Mouse (Mus musculus) liver, postnatal 0 days (tissue): ENCODE data around the gene Mb. TPM values are rescaled to one million over a fixed set of nuclear protein-coding genes. Genes with fewer than 3 reads are reported as not detected.

Experiments used
- ATAC-seq: fragments of 200-750 bp; cut with Nextera tagmentation; 2 replicates; pipeline ENCODE4 v1.8.0; 2017; ENCODE audit warnings: mild to moderate bottlenecking, moderate library complexity
- DNase-seq: peaks from one replicate; pipeline ENCODE4 v3.0.0-alpha.2; 2016
- H3K27ac ChIP-seq: fragments of 300-500 bp; sonication (generic); 2 replicates; pipeline ENCODE4 v1.5.1; 2014; ENCODE audit warnings: antibody characterized with exemption, moderate library complexity, mild to moderate bottlenecking, low read depth
- H3K27me3 ChIP-seq: fragments of 300-500 bp; sonication (generic); 2 replicates; pipeline ENCODE4 v1.6.1; 2014; ENCODE audit warnings: low read length, control low read depth, mixed read lengths; ENCODE audit not compliant: insufficient read depth
- H3K36me3 ChIP-seq: fragments of 300-500 bp; sonication (generic); replicated peaks from 2 replicates; pipeline ENCODE4 v1.6.1; 2014; ENCODE audit warnings: mild to moderate bottlenecking, control low read depth, low read length, moderate library complexity, mixed read lengths; ENCODE audit not compliant: insufficient read depth
- H3K4me1 ChIP-seq: fragments of 300-500 bp; sonication (generic); 2 replicates; pipeline ENCODE4 v1.6.1; 2014; ENCODE audit warnings: antibody characterized with exemption, mild to moderate bottlenecking, control low read depth; ENCODE audit not compliant: insufficient read depth
- H3K4me2 ChIP-seq: fragments of 300-500 bp; sonication (generic); 2 replicates; pipeline ENCODE4 v1.6.1; 2014; ENCODE audit warnings: low read depth, mild to moderate bottlenecking, low read length, moderate library complexity, mixed read lengths
- H3K4me3 ChIP-seq: fragments of 300-500 bp; sonication (generic); 2 replicates; pipeline ENCODE4 v1.5.1; 2014; ENCODE audit warnings: low read depth, low read length
- H3K9ac ChIP-seq: fragments of 300-500 bp; sonication (generic); replicated peaks from 2 replicates; pipeline ENCODE4 v1.6.1; 2014; ENCODE audit warnings: mild to moderate bottlenecking, moderate library complexity
- H3K9me3 ChIP-seq: fragments of 300-500 bp; sonication (generic); 2 replicates; pipeline ENCODE4 v1.6.1; 2016; ENCODE audit warnings: mild to moderate bottlenecking, control low read depth, low read length, mixed read lengths
- CTCF ChIP-seq: sonication (generic); IDR thresholded peaks from 2 replicates; pipeline ENCODE4 v1.5.1; 2016; ENCODE audit warnings: antibody characterized with exemption, low read depth
- EP300 ChIP-seq: IDR thresholded peaks from 2 replicates; pipeline ENCODE4 v1.6.1; 2016; ENCODE audit warnings: antibody characterized with exemption, low read depth, mild to moderate bottlenecking
- WGBS: fragments of 180-500 bp; shearing (Covaris S2); extraction: QIAGEN DNeasy Blood & Tissue Kit; methylation state at CpG from one replicate; pipeline ENCODE4 v1.1.7; 2014; ENCODE audit not compliant: insufficient replicate concordance; 5-methylcytosine and 5-hydroxymethylcytosine counted together
- polyA plus RNA-seq: library from polyadenylated mRNA; unstranded; fragments of >200 nt; fragmentation: Nextera tagmentation; extraction: Ambion mirVana; gene quantifications from 2 replicates; pipeline ENCODE4 v1.2.1, GENCODE M21; 2015

Mb gene
- polyA plus RNA-seq, 1 experiment from 2014 or later, result 0.15 TPM

DNA sequence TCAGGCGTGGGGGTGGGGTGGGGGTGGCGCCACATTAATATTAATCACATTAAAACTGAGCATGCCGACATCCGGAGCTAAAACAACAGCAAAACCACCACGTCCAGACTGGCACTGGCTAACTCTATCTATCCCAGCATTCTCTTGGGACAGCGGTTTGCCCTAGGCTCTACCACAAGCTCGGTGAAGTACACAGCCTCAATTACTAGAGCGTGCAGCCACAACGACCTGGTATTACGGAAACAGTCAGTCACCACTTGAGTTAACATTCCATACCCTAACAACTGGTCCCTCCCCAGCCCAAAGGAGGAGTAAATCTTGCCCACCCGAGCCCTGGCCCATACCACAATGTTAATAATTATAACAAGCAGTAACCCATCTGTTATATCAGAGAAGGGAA lies 38.8 kb upstream of the Mb start:
- no peak for ATAC-seq
- TF ChIP-seq EP300 (no peak), CTCF (no peak)
- Histone ChIP-seq H3K4me1 (no peaks in the 10 kb centered on the region), H3K9me3 (no peaks in the 10 kb centered on the region), H3K4me3 (no peak overlapping the region), H3K4me2 (no peak overlapping the region), H3K27me3 (no peaks in the 10 kb centered on the region), H3K27ac (no peak overlapping the region), H3K36me3 (0 out of 2 replicates have a peak, but pooled peaks cover 12% of the 10 kb centered on the region), H3K9ac (no peak overlapping the region)
- WGBS, result 73% methylated on average over 11 of the region's 11 CpGs
- DNase-seq, result no peak

DNA sequence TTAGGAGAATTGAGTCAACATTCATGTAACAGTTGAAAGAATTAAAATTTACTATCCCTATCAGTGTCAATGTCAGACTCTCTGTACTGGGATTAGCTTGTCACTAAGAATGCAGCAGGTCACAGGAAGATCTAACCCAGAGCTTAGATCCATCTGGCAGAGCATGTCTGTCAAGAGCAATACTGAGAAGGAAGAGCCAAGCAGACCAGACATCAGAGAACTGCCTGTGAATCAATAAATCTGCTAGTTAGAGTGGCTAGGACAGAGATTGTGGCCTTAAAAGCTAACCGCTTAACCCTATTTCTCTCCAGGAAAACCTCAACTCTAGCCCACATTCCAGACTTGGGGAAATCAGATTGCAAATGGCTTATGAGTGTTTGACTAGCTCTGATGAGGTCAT lies 36.0 kb upstream of the Mb start:
- DNase-seq, result no peak

GRCm38 (mm10) chr15:77085818-77086217 lies 35.3 kb upstream of the Mb start:
- Histone ChIP-seq H3K9ac (no peak overlapping the region), H3K4me3 (no peak overlapping the region), H3K27ac (no peak overlapping the region), H3K36me3 (peaks cover 19% of the 10 kb centered on the region), H3K4me2 (no peak overlapping the region), H3K9me3 (no peaks in the 10 kb centered on the region), H3K4me1 (no peaks in the 10 kb centered on the region), H3K27me3 (no peaks in the 10 kb centered on the region)
- no peak for ATAC-seq
- 77% methylated on average over 7 of the region's 7 CpGs for WGBS
- DNase-seq, result no peak
- TF ChIP-seq EP300 (no peak), CTCF (no peak)

More for the DNA sequence above, 36.0 kb upstream of the Mb start:
- H3K9me3 ChIP-seq, result no peaks in the 10 kb centered on the region
- H3K4me2 ChIP-seq, result no peak overlapping the region
- H3K27ac ChIP-seq, result no peak overlapping the region
- H3K4me1 ChIP-seq, result no peaks in the 10 kb centered on the region
- H3K4me3 ChIP-seq, result no peak overlapping the region
- no peaks in the 10 kb centered on the region for H3K27me3 ChIP-seq
- no peak for TF ChIP-seq EP300
- TF ChIP-seq CTCF, result no peak
- no peak for ATAC-seq
- WGBS, result 94% methylated on average over 1 of the region's 1 CpGs
- no peak overlapping the region for H3K9ac ChIP-seq
- H3K36me3 ChIP-seq, result peaks cover 15% of the 10 kb centered on the region

- WGBS, result 86% methylated on average over 5 of the region's 5 CpGs
- Histone ChIP-seq H3K36me3 (peaks cover 19% of the 10 kb centered on the region), H3K4me2 (no peak overlapping the region), H3K9me3 (no peaks in the 10 kb centered on the region), H3K9ac (no peak overlapping the region), H3K27ac (no peak overlapping the region), H3K4me3 (no peak overlapping the region), H3K27me3 (no peaks in the 10 kb centered on the region), H3K4me1 (no peaks in the 10 kb centered on the region; the same call in 1 of the 2 replicates)
- ATAC-seq (no peak), DNase-seq (no peak)
- TF ChIP-seq CTCF (no peak), EP300 (no peak)
Observed at GRCm38 (mm10) chr15:77081454-77081853, 31.0 kb upstream of the Mb start.

GRCm38 (mm10) chr15:77080684-77081254 lies 30.3 kb upstream of the Mb start:
- WGBS, result 71% methylated on average over 14 of the region's 14 CpGs
- Histone ChIP-seq H3K9me3 (no peaks in the 10 kb centered on the region), H3K4me1 (no peaks in the 10 kb centered on the region; the same call in 1 of the 2 replicates), H3K27me3 (no peaks in the 10 kb centered on the region), H3K4me2 (no peak overlapping the region), H3K4me3 (no peak overlapping the region), H3K36me3 (peaks cover 16% of the 10 kb centered on the region), H3K27ac (no peak overlapping the region), H3K9ac (no peak overlapping the region)
- TF ChIP-seq CTCF, result no peak
- TF ChIP-seq EP300, result no peak
- ATAC-seq (no peak), DNase-seq (no peak)

- Histone ChIP-seq H3K4me3 (no peak overlapping the region), H3K9ac (no peak overlapping the region), H3K36me3 (peaks cover 13% of the 10 kb centered on the region), H3K9me3 (no peaks in the 10 kb centered on the region), H3K4me1 (no peaks in the 10 kb centered on the region; the same call in 1 of the 2 replicates), H3K27ac (no peak overlapping the region), H3K27me3 (no peaks in the 10 kb centered on the region), H3K4me2 (no peak overlapping the region)
- TF ChIP-seq EP300, result no peak
- TF ChIP-seq CTCF, result no peak
- ATAC-seq (no peak), DNase-seq (no peak)
- WGBS, result 70% methylated on average over 11 of the region's 11 CpGs
Observed at GRCm38 (mm10) chr15:77079890-77080361, 29.5 kb upstream of the Mb start.
